12 mouse cellular contexts compared by ENCODE assay signal in genomic region chr2:127371484-127371861, GRCm38 (mm10). TPM values are rescaled to one million over a fixed set of nuclear protein-coding genes. Genes with fewer than 3 reads are reported as not detected.
DNase-seq lines count a peak whose midpoint lies in the region; ATAC-seq and TF ChIP-seq lines count a peak whose summit lies in the region.
"Had no signal": no experiment of that assay in that cellular context is flagged by ENCODE, and none has a peak within 500 bp of the region (broad histone marks: within the 10 kb centered on the region; RNA-seq: fewer than 3 reads in every experiment).

No protein-coding gene starts in this region.

- DNase-seq in forebrain, embryonic 10.5 days (ENCODE audit: extremely low spot score, low spot score), result no peak
- no peak for DNase-seq in forebrain, postnatal 0 days
- DNase-seq in lung, adult 18-20 months, result no peak
- DNase-seq in kidney, postnatal 14 days, result peak; percentile 84
- DNase-seq in spleen, postnatal 14 days (ENCODE audit: low spot score in 2 of 2), result no peak
- no peak for DNase-seq in layer of hippocampus, adult 8-10 months (ENCODE audit: low spot score in 2 of 2)
- DNase-seq: lung, postnatal 10 days had no signal

- WGBS in forebrain, embryonic 10.5 days, result 82% methylated on average over 1 of the region's 1 CpGs
- WGBS in forebrain, postnatal 0 days, result 80% methylated on average over 1 of the region's 1 CpGs
- 46% methylated on average over 1 of the region's 1 CpGs for WGBS in lung, embryonic 15.5 days
- 85% methylated on average over 1 of the region's 1 CpGs for WGBS in stomach, embryonic 16.5 days

- H3K4me2 ChIP-seq in forebrain, postnatal 0 days (ENCODE audit: low read depth), result no peak overlapping the region
- H3K4me2 ChIP-seq in lung, embryonic 15.5 days, result no peak overlapping the region
- H3K4me2 ChIP-seq in stomach, embryonic 16.5 days (ENCODE audit: low read depth, low read length), result no peak overlapping the region

- H3K27me3 ChIP-seq in forebrain, embryonic 10.5 days (ENCODE audit: poor library complexity, severe bottlenecking), result peaks cover 24% of the 10 kb centered on the region
- H3K27me3 ChIP-seq in forebrain, postnatal 0 days (ENCODE audit: insufficient read depth, low read length), result no peaks in the 10 kb centered on the region; the same call in 1 of the 2 replicates
- peaks cover 20% of the 10 kb centered on the region for H3K27me3 ChIP-seq in lung, embryonic 15.5 days
- peaks cover 1% of the 10 kb centered on the region for H3K27me3 ChIP-seq in stomach, embryonic 16.5 days (ENCODE audit: control insufficient read depth, insufficient read depth, low read length)

- H3K4me3 ChIP-seq in forebrain, embryonic 10.5 days, result no peak overlapping the region
- no peak overlapping the region for H3K4me3 ChIP-seq in forebrain, postnatal 0 days (ENCODE audit: low read depth, low read length)
- H3K4me3 ChIP-seq in lung, embryonic 15.5 days, result no peak overlapping the region
- H3K4me3 ChIP-seq in stomach, embryonic 16.5 days (replicated peaks; ENCODE audit: low read length), result no peak overlapping the region

- TF ChIP-seq CTCF in forebrain, postnatal 0 days (IDR thresholded peaks at IDR 0.05; ENCODE audit: low read depth), result no peak

- no peak for ATAC-seq in forebrain, postnatal 0 days
- ATAC-seq in lung, embryonic 15.5 days (ENCODE audit: borderline replicate concordance, extremely low read depth, low FRiP score, low TSS enrichment), result 0 out of 2 replicates have a peak, but pooled peaks have one; percentile 32
- peak; percentile 75; the same call in 1 of the 2 replicates for ATAC-seq in stomach, embryonic 16.5 days (ENCODE audit: insufficient read depth, low FRiP score)

- H3K9ac ChIP-seq in forebrain, postnatal 0 days, result no peak overlapping the region
- no peak overlapping the region for H3K9ac ChIP-seq in lung, embryonic 15.5 days
- no peak overlapping the region for H3K9ac ChIP-seq in stomach, embryonic 16.5 days (ENCODE audit: low read length)

- H3K27ac ChIP-seq in forebrain, embryonic 10.5 days, result peak overlapping the region; percentile 9
- no peak overlapping the region for H3K27ac ChIP-seq in forebrain, postnatal 0 days (ENCODE audit: low read depth, low read length)
- H3K27ac ChIP-seq in lung, embryonic 15.5 days, result no peak overlapping the region
- peak overlapping the region; percentile 49 for H3K27ac ChIP-seq in stomach, embryonic 16.5 days (ENCODE audit: low read length)

- no peaks in the 10 kb centered on the region for H3K36me3 ChIP-seq in forebrain, embryonic 10.5 days (replicated peaks)
- H3K36me3 ChIP-seq in forebrain, postnatal 0 days (ENCODE audit: insufficient read depth), result no peaks in the 10 kb centered on the region
- no peaks in the 10 kb centered on the region for H3K36me3 ChIP-seq in lung, embryonic 15.5 days
- no peaks in the 10 kb centered on the region for H3K36me3 ChIP-seq in stomach, embryonic 16.5 days (ENCODE audit: control insufficient read depth, insufficient read depth, low read length)

- H3K9me3 ChIP-seq in forebrain, embryonic 10.5 days, result no peaks in the 10 kb centered on the region
- H3K9me3 ChIP-seq in forebrain, postnatal 0 days (ENCODE audit: low read length), result no peaks in the 10 kb centered on the region
- no peaks in the 10 kb centered on the region for H3K9me3 ChIP-seq in lung, embryonic 15.5 days
- no peaks in the 10 kb centered on the region for H3K9me3 ChIP-seq in stomach, embryonic 16.5 days (replicated peaks; ENCODE audit: control insufficient read depth, low read length)

- H3K4me1 ChIP-seq in forebrain, embryonic 10.5 days, result peaks cover 14% of the 10 kb centered on the region
- H3K4me1 ChIP-seq in forebrain, postnatal 0 days (ENCODE audit: insufficient read depth), result no peaks in the 10 kb centered on the region
- 0 out of 2 replicates have a peak, but pooled peaks cover 8% of the 10 kb centered on the region for H3K4me1 ChIP-seq in lung, embryonic 15.5 days
- H3K4me1 ChIP-seq in stomach, embryonic 16.5 days (ENCODE audit: control insufficient read depth, insufficient read depth, low read length), result peaks cover 14% of the 10 kb centered on the region

RNA-seq across cellular contexts. Expression of gene Adra2b, which starts 8.5 kb away (rescaled TPM):
- polyA plus RNA-seq in forebrain, embryonic 10.5 days (2016; fragmentation: Nextera tagmentation; extraction: Ambion mirVana), result 2.3 and 3.2 TPM in 2 replicates
- total RNA-seq in forebrain, postnatal 0 days (2014; rRNA removed), result 0.46 and 0.67 TPM in 2 replicates
- polyA plus RNA-seq in forebrain, postnatal 0 days (2015; fragmentation: Nextera tagmentation; extraction: Ambion mirVana), result 0.38 and 0.80 TPM in 2 replicates
- polyA plus RNA-seq in lung, embryonic 15.5 days (2015; fragmentation: Nextera tagmentation; extraction: Ambion mirVana), result 0.18 and 0.41 TPM in 2 replicates
- 2.4 and 3.6 TPM in 2 replicates for polyA plus RNA-seq in stomach, embryonic 16.5 days (2015; fragmentation: Nextera tagmentation; extraction: Ambion mirVana)
- under 1 TPM in 3 of 4 experiments, not detected in 1; 0.09 to 0.41 (median 0.12) TPM for total RNA-seq in layer of hippocampus, adult 8-10 months (2022)

RNA-seq across cellular contexts. Expression of gene Astl, which starts 33.0 kb away (rescaled TPM):
- not detected in 2 replicates for polyA plus RNA-seq in forebrain, embryonic 10.5 days (2016; fragmentation: Nextera tagmentation; extraction: Ambion mirVana)
- not detected in 2 replicates for total RNA-seq in forebrain, postnatal 0 days (2014; rRNA removed)
- polyA plus RNA-seq in forebrain, postnatal 0 days (2015; fragmentation: Nextera tagmentation; extraction: Ambion mirVana), result not detected in 2 replicates
- not detected in 2 replicates for polyA plus RNA-seq in lung, embryonic 15.5 days (2015; fragmentation: Nextera tagmentation; extraction: Ambion mirVana)
- polyA plus RNA-seq in stomach, embryonic 16.5 days (2015; fragmentation: Nextera tagmentation; extraction: Ambion mirVana), result not detected in 2 replicates
- not detected for total RNA-seq in layer of hippocampus, adult 8-10 months (2022)
- total RNA-seq: layer of hippocampus, postnatal 14 days had no signal
- polyA plus RNA-seq: brain, embryonic 14.5 days; frontal cortex, adult 2 months had no signal

RNA-seq across cellular contexts. Expression of gene Dusp2, which starts 35.5 kb away (rescaled TPM):
- 3.6 and 4.1 TPM in 2 replicates for polyA plus RNA-seq in forebrain, embryonic 10.5 days (2016; fragmentation: Nextera tagmentation; extraction: Ambion mirVana)
- 10.0 and 13.9 TPM in 2 replicates for total RNA-seq in forebrain, postnatal 0 days (2014; rRNA removed)
- 19.1 and 20.2 TPM in 2 replicates for polyA plus RNA-seq in forebrain, postnatal 0 days (2015; fragmentation: Nextera tagmentation; extraction: Ambion mirVana)
- polyA plus RNA-seq in lung, embryonic 15.5 days (2015; fragmentation: Nextera tagmentation; extraction: Ambion mirVana), result 13.0 and 13.1 TPM in 2 replicates
- 2.5 and 2.9 TPM in 2 replicates for polyA plus RNA-seq in stomach, embryonic 16.5 days (2015; fragmentation: Nextera tagmentation; extraction: Ambion mirVana)
- total RNA-seq in layer of hippocampus, adult 8-10 months (2022), result 1 to 10 TPM in 3 of 4 experiments, under 1 TPM in 1; 0.99 to 1.6 (median 1.2) TPM

RNA-seq across cellular contexts. Expression of gene Gpat2, which starts 53.5 kb away (rescaled TPM):
- polyA plus RNA-seq in forebrain, embryonic 10.5 days (2016; fragmentation: Nextera tagmentation; extraction: Ambion mirVana), result 0.14 and 0.21 TPM in 2 replicates
- total RNA-seq in forebrain, postnatal 0 days (2014; rRNA removed), result 0.38 TPM in 1 of 2 replicates, not detected in the other
- polyA plus RNA-seq in forebrain, postnatal 0 days (2015; fragmentation: Nextera tagmentation; extraction: Ambion mirVana), result 0.06 and 0.11 TPM in 2 replicates
- 0.21 and 0.29 TPM in 2 replicates for polyA plus RNA-seq in lung, embryonic 15.5 days (2015; fragmentation: Nextera tagmentation; extraction: Ambion mirVana)
- 0.28 and 0.36 TPM in 2 replicates for polyA plus RNA-seq in stomach, embryonic 16.5 days (2015; fragmentation: Nextera tagmentation; extraction: Ambion mirVana)
- under 1 TPM in 2 of 4 experiments, not detected in 2; 0.13 to 0.27 TPM for total RNA-seq in layer of hippocampus, adult 8-10 months (2022)

Comparison
In these comparisons a context has a peak if more than half of its experiments do, and no peak if none do; other contexts are left out.
1. H3K27ac ChIP-seq: peak in forebrain, embryonic 10.5 days (single experiment) and stomach, embryonic 16.5 days (single experiment); none in forebrain, postnatal 0 days (single experiment) and lung, embryonic 15.5 days (single experiment).